ENCODE assay signal across 7 mouse cellular contexts in the genomic region with DNA sequence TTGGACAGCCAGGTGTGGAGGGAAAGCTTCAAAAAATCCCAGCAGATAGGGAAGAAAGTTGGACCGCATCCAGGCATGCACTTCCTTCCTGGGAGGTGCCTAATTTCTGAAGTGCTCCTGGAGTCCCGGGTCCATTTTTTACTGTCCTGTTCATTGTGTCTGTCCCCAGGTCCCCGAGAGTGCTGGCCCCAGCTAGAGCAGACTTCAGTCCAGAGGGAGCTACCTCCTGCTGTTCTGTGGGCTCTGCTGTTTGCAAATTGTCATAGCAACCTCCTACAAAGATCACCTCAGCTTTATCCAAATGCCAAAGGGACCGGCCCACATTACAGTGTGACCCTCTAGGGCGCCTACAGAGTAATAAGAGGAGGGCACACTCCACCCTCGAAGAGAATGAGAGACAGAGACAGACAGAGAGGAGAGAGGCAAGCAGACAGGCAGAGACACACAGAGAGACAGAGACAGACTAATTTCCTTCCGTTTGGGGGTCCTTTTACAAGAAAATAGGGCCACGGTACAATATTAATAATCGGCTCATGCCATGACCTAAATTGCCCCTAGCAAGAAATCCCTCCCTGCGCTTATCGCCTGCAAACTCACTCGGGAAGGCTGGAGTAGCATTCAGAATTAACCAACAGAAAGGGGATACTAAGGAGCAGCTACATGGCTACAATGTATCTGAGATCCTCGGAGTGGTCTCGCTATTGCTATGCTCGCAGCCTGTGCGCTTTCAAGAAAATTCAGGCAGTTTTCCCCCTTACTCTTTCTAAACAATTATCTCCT. TPM values are rescaled to one million over a fixed set of nuclear protein-coding genes. Genes with fewer than 3 reads are reported as not detected.
DNase-seq lines count a peak whose midpoint lies in the region; ATAC-seq and TF ChIP-seq lines count a peak whose summit lies in the region.

Gene Dyrk2 (minus strand): TSS at position 9 of the 780 bp plus-strand sequence.

- no peaks in the 10 kb centered on the region for H3K27me3 ChIP-seq in ES-Bruce4 (ENCODE audit: control insufficient read depth, insufficient read depth, low read length, poor library complexity, severe bottlenecking)
- H3K27me3 ChIP-seq in embryonic facial prominence, embryonic 12.5 days = no peaks in the 10 kb centered on the region
- no peaks in the 10 kb centered on the region for H3K27me3 ChIP-seq in heart, embryonic 13.5 days (replicated peaks)
- H3K27me3 ChIP-seq in lung, embryonic 14.5 days (ENCODE audit: insufficient read depth, low read length) = no peaks in the 10 kb centered on the region

- 3% methylated on average over 16 of the region's 16 CpGs for WGBS in embryonic facial prominence, embryonic 12.5 days
- WGBS in heart, embryonic 13.5 days = 11% methylated on average over 16 of the region's 16 CpGs
- 11% methylated on average over 16 of the region's 16 CpGs for WGBS in lung, embryonic 14.5 days

- H3K9ac ChIP-seq in ES-Bruce4 (ENCODE audit: low read depth, poor library complexity, severe bottlenecking) = peak within 1 kb of the TSS; percentile 96
- H3K9ac ChIP-seq in embryonic facial prominence, embryonic 12.5 days = peak within 1 kb of the TSS; percentile 99
- H3K9ac ChIP-seq in heart, embryonic 13.5 days = peak within 1 kb of the TSS; percentile 100
- peak within 1 kb of the TSS; percentile 98 for H3K9ac ChIP-seq in lung, embryonic 14.5 days

- TF ChIP-seq EP300 in ES-Bruce4 (IDR thresholded peaks at IDR 0.05; ENCODE audit: insufficient read depth, low read depth, low read length) = no peak

- ATAC-seq in embryonic facial prominence, embryonic 12.5 days (ENCODE audit: insufficient number of reproducible peaks, insufficient read depth, low FRiP score, low TSS enrichment) = no peak
- no peak for ATAC-seq in heart, embryonic 13.5 days (ENCODE audit: extremely low read depth, insufficient number of reproducible peaks, low FRiP score, low TSS enrichment)
- ATAC-seq in lung, embryonic 14.5 days (ENCODE audit: insufficient read depth) = peak; percentile 19; the same call in 1 of the 2 replicates
- ATAC-seq in neutrophil, adult 5-6 weeks (ENCODE audit: extremely low read depth, insufficient number of reproducible peaks, low FRiP score, poor library complexity, severe bottlenecking) = no peak

- peak within 1 kb of the TSS; percentile 80 for H3K4me3 ChIP-seq in ES-Bruce4 (ENCODE audit: low read depth, low read length)
- H3K4me3 ChIP-seq in embryonic facial prominence, embryonic 12.5 days = peak within 1 kb of the TSS; percentile 98
- H3K4me3 ChIP-seq in heart, embryonic 13.5 days = peak within 1 kb of the TSS; percentile 99
- H3K4me3 ChIP-seq in lung, embryonic 14.5 days (ENCODE audit: low read depth, low read length) = peak within 1 kb of the TSS; percentile 96

- no peaks in the 10 kb centered on the region for H3K4me1 ChIP-seq in ES-Bruce4 (ENCODE audit: control insufficient read depth, insufficient read depth, low read length)
- H3K4me1 ChIP-seq in embryonic facial prominence, embryonic 12.5 days = peaks cover 28% of the 10 kb centered on the region
- H3K4me1 ChIP-seq in heart, embryonic 13.5 days = peaks cover 29% of the 10 kb centered on the region
- H3K4me1 ChIP-seq in lung, embryonic 14.5 days (ENCODE audit: insufficient read depth) = peaks cover 17% of the 10 kb centered on the region

- no peaks in the 10 kb centered on the region for H3K36me3 ChIP-seq in ES-Bruce4 (ENCODE audit: control insufficient read depth, insufficient read depth, low read length, poor library complexity, severe bottlenecking)
- peaks cover under 1% of the 10 kb centered on the region; the same call in 1 of the 2 replicates for H3K36me3 ChIP-seq in embryonic facial prominence, embryonic 12.5 days
- peaks cover 7% of the 10 kb centered on the region for H3K36me3 ChIP-seq in heart, embryonic 13.5 days
- peaks cover 2% of the 10 kb centered on the region; the same call in 1 of the 2 replicates for H3K36me3 ChIP-seq in lung, embryonic 14.5 days (ENCODE audit: insufficient read depth)

- no peaks in the 10 kb centered on the region for H3K9me3 ChIP-seq in ES-Bruce4 (replicated peaks; ENCODE audit: control insufficient read depth, insufficient read depth, low read length, poor library complexity, severe bottlenecking)
- H3K9me3 ChIP-seq in embryonic facial prominence, embryonic 12.5 days = no peaks in the 10 kb centered on the region
- H3K9me3 ChIP-seq in heart, embryonic 13.5 days = 0 out of 2 replicates have a peak, but pooled peaks cover 5% of the 10 kb centered on the region
- H3K9me3 ChIP-seq in lung, embryonic 14.5 days (ENCODE audit: low read depth, low read length) = no peaks in the 10 kb centered on the region

- peak within 1 kb of the TSS; percentile 97 for H3K4me2 ChIP-seq in embryonic facial prominence, embryonic 12.5 days (replicated peaks)
- peak within 1 kb of the TSS; percentile 98 for H3K4me2 ChIP-seq in heart, embryonic 13.5 days
- peak within 1 kb of the TSS; percentile 98 for H3K4me2 ChIP-seq in lung, embryonic 14.5 days

- no peak for TF ChIP-seq CTCF in ES-Bruce4 (IDR thresholded peaks at IDR 0.05; ENCODE audit: low read depth, low read length)
- no peak for TF ChIP-seq CTCF in lung, embryonic 14.5 days (IDR thresholded peaks at IDR 0.05; ENCODE audit: low read depth)

- peak; percentile 51 to 79 for DNase-seq in adrenal gland, adult (ENCODE audit: inconsistent age in 2 of 2, low spot score in 1 of 2)
- DNase-seq in kidney, postnatal 10 days = peak; percentile 62
- DNase-seq in lung, embryonic 14.5 days = peak; percentile 71

- TF ChIP-seq POLR2A in ES-Bruce4 (IDR thresholded peaks at IDR 0.05; ENCODE audit: insufficient read depth, low read length) = no peak

- H3K27ac ChIP-seq in ES-Bruce4 (ENCODE audit: insufficient read depth, low read length) = no peak within 1 kb of the TSS
- peak within 1 kb of the TSS; percentile 96 for H3K27ac ChIP-seq in embryonic facial prominence, embryonic 12.5 days
- H3K27ac ChIP-seq in heart, embryonic 13.5 days (replicated peaks) = peak within 1 kb of the TSS; percentile 97
- H3K27ac ChIP-seq in lung, embryonic 14.5 days (ENCODE audit: low read depth) = peak within 1 kb of the TSS; percentile 96

RNA-seq across cellular contexts. Expression of gene Dyrk2, which starts in this region (rescaled TPM):
- polyA plus RNA-seq in ES-Bruce4 (2011; ENCODE audit: insufficient read depth, insufficient read length, low read depth, missing spikeins) = 16.4 and 23.1 TPM in 2 replicates
- 10.7 and 11.7 TPM in 2 replicates for polyA plus RNA-seq in embryonic facial prominence, embryonic 12.5 days (2016; fragmentation: Nextera tagmentation; extraction: Ambion mirVana)
- 8.4 and 9.2 TPM in 2 replicates for polyA plus RNA-seq in heart, embryonic 13.5 days (2015; fragmentation: Nextera tagmentation; extraction: Ambion mirVana)
- 10.9 TPM in 2 replicates for polyA plus RNA-seq in lung, embryonic 14.5 days (2014; fragmentation: Nextera tagmentation; extraction: Ambion mirVana)
- 36.1 and 52.7 TPM in 2 replicates for total RNA-seq in neutrophil, adult 5-6 weeks (2017)
